Mouse (Mus musculus) lung, adult 2 months (tissue): ENCODE measurements at regions not wholly inside any gene's neighbourhood (a gene's known extent, or its start where the extent isn't known, plus 50 kb on each side); places are given as distances from the start of the nearest gene placed in this dataset.

ENCODE experiments used
- DNase-seq: peaks from one replicate; pipeline ENCODE4 v3.0.0; 2022
- H3K4me1 ChIP-seq: fragments of 200-500 bp; 2 replicates; pipeline ENCODE4 v1.6.1; 2011; ENCODE audit warnings: low read length; ENCODE audit not compliant: control insufficient read depth, insufficient read depth
- H3K4me3 ChIP-seq: fragments of 200-500 bp; replicated peaks from 2 replicates; pipeline ENCODE3; 2011; ENCODE audit warnings: low read depth, mild to moderate bottlenecking, control low read depth, low read length; ENCODE audit errors: extremely low read depth
- CTCF ChIP-seq: fragments of 200-500 bp; IDR thresholded peaks from 2 replicates; pipeline ENCODE4 v1.5.1; 2011; ENCODE audit warnings: mild to moderate bottlenecking, low read length, control low read depth; ENCODE audit not compliant: insufficient read depth
- POLR2A ChIP-seq: fragments of 200-500 bp; IDR thresholded peaks from 2 replicates; pipeline ENCODE4 v1.6.1; 2011; ENCODE audit warnings: low read depth, mild to moderate bottlenecking, control low read depth, low read length, borderline replicate concordance; ENCODE audit errors: extremely low read depth
- WGBS: fragments of 180-500 bp; shearing (Covaris S2); methylation state at CpG from one replicate; pipeline ENCODE4 v1.1.7; 2018; 5-methylcytosine and 5-hydroxymethylcytosine counted together

DNA sequence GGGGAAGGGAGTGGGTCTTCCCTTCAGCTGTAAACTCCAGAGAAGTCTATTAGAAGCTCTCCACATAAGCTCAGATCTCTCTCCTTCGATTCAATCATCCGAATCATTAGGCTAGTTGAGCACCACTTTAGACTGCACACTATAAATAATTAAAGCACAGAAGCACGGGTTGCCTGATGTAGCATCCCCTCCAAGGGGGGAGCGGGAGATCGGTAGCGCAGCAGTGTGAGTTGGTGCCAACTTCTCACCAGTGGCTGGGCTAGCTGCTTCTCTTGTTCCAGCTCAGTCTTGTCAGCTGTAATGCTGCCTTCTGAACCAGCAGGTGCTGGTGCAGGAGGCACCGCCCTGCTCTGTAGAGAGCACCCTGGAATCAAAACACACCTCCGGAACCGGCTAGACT lies 78.6 kb downstream of the A830031A19Rik start:
- no peak overlapping the region for H3K4me3 ChIP-seq
- H3K4me1 ChIP-seq = no peaks in the 10 kb centered on the region
- no peak for DNase-seq
- TF ChIP-seq CTCF (no peak), POLR2A (no peak)
- WGBS = 80% methylated on average over 9 of the region's 9 CpGs

DNA sequence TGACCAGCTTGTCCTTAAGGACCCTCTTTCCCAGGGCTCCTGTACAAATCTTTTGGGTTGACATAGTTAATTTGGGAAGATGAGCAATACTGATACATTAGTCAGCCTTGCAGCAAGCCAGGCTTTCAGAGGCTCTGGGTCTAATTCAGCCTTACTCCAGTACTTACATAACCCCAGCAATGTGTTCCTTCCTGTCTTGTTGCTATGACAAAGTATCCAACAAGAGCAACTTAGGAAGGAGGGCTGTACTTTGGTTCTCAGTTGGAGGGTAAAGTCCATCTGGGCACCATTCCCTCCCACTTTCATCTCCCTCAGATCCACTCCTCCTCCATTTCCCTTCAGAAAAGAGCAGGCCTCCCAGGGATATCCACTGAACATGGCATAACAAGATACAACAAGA lies 80.7 kb downstream of the A830031A19Rik start:
- TF ChIP-seq POLR2A = no peak
- Histone ChIP-seq H3K4me1 (no peaks in the 10 kb centered on the region), H3K4me3 (no peak overlapping the region)
- DNase-seq = no peak

DNA sequence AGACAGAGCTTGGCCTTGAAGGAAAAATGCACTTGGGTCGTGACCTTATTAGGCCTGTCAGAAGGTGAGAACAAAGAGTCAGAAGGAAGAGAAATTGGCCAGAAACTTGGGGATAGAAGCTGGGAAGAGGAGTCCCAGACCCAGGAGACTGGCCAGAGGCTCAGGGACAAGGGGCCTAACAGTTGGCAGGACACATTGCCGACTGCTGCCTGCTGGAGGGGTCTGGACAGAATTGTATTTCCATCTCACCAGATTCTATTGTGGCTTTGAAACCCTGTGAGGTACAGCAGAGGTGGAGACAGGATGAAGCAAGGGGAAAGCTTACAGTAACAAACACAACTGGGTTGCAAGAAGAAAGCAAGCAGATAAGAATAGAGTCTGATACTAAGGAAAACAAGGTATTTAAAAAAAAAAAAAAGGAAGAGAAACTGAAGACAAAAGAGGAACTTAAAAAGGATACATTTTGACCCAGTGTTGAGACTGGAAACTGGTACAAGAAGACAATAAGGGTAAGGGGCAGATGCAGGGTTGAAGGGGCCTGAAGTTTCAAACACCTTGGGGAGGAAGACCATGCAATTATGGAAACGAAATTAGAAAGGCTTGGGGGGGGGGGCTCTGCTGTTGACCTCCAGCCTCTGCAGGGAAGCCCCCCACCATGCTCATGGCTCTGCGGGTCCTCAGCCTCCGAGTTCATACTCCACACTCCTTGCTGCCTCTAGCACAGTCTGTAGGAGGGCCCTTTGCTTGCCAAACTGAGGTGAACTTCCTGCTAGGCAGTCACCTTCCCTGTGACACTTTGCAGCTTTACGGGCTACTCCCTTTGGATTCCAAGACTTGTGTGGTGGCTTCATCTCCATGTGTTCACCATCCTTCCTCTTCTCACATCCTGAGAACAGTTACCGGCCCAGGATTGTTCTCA lies 87.1 kb downstream of the A830031A19Rik start:
- Histone ChIP-seq H3K4me3 (no peak overlapping the region), H3K4me1 (no peaks in the 10 kb centered on the region)
- no peak for TF ChIP-seq CTCF
- TF ChIP-seq POLR2A = no peak
- WGBS = 55% methylated on average over 7 of the region's 7 CpGs
- DNase-seq = no peak

DNA sequence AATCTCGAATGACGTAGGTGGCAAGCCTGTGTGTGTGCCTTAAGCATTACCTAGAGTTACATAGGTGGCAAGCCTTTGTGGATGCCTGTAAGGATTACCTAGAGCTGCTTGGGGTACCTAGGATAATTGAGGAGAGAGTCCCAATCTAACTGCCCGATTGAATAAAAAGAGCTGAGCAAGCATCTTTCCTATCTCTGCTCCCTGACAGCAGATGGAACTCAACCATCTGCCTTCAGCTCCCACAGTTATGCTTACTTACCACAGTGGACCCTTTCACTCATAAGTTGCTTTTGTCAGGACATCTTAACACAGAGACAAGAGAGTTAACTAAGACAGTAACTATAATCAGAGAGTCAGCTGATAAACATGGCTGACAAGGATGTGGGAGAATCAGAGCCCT lies 89.6 kb downstream of the A830031A19Rik start:
- Histone ChIP-seq H3K4me3 (no peak overlapping the region), H3K4me1 (no peaks in the 10 kb centered on the region)
- DNase-seq = no peak
- no peak for TF ChIP-seq POLR2A
- no peak for TF ChIP-seq CTCF
- WGBS = 85% methylated on average over 3 of the region's 3 CpGs

GRCm38 (mm10) chr11:23979332-23979731 lies 84.3 kb upstream of the Papolg start:
- H3K4me1 ChIP-seq = no peaks in the 10 kb centered on the region
- TF ChIP-seq POLR2A = no peak
- TF ChIP-seq CTCF = peak; percentile 92
- WGBS = 14% methylated on average over 5 of the region's 5 CpGs
- no peak overlapping the region for H3K4me3 ChIP-seq
- DNase-seq = peak; percentile 55

GRCm38 (mm10) chr11:23978300-23978699 lies 83.2 kb upstream of the Papolg start:
- no peak for DNase-seq
- H3K4me1 ChIP-seq = no peaks in the 10 kb centered on the region
- WGBS = 60% methylated on average over 5 of the region's 5 CpGs
- TF ChIP-seq CTCF (no peak), POLR2A (no peak)
- no peak overlapping the region for H3K4me3 ChIP-seq

DNA sequence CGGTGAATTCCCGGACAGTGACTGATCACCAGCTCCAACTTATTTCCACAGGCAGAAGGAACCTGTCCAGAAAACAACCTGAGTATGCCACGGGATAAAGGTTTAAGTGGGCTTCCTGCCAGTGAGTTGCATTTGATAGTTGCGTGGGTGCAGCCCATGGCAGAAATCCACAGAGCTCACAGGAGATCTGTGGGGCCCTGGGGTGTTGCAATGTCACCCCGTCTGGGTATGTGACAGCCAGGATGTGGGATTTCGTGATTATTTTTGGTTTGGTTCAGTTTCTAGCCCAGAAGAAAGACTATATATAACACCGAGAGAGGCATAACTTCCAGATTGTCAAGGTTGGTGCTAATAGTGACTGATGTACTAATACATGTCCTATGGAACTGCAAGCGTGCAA lies 82.0 kb upstream of the Papolg start:
- TF ChIP-seq CTCF (no peak), POLR2A (no peak)
- WGBS = 62% methylated on average over 8 of the region's 8 CpGs
- Histone ChIP-seq H3K4me1 (no peaks in the 10 kb centered on the region), H3K4me3 (no peak overlapping the region)
- DNase-seq = no peak

- no peak overlapping the region for H3K4me3 ChIP-seq
- under 1% methylated on average over 4 of the region's 4 CpGs for WGBS
- H3K4me1 ChIP-seq = 0 out of 2 replicates have a peak, but pooled peaks cover 2% of the 10 kb centered on the region
- TF ChIP-seq CTCF (no peak), POLR2A (no peak)
- no peak for DNase-seq
These were observed 59.3 kb upstream of the Papolg start for GRCm38 (mm10) chr11:23954323-23954722.

- no peak for DNase-seq
- H3K4me3 ChIP-seq = no peak overlapping the region
- H3K4me1 ChIP-seq = no peaks in the 10 kb centered on the region
- no peak for TF ChIP-seq CTCF
- no peak for TF ChIP-seq POLR2A
These were observed 50.9 kb upstream of the Papolg start for GRCm38 (mm10) chr11:23945966-23946365.
